Mouse (Mus musculus): ENCODE data around the gene Nfe2l1. TPM values are rescaled to one million over a fixed set of nuclear protein-coding genes. Genes with fewer than 3 reads are reported as not detected.
"Not testable (repeated sequence)": the region's sequence is repeated elsewhere in the genome, so short reads cannot be mapped to it uniquely, and the experiment has no call there.

Gene Nfe2l1
- polyA plus RNA-seq, 1 experiment from 2014 or later = 31.6 TPM

DNA sequence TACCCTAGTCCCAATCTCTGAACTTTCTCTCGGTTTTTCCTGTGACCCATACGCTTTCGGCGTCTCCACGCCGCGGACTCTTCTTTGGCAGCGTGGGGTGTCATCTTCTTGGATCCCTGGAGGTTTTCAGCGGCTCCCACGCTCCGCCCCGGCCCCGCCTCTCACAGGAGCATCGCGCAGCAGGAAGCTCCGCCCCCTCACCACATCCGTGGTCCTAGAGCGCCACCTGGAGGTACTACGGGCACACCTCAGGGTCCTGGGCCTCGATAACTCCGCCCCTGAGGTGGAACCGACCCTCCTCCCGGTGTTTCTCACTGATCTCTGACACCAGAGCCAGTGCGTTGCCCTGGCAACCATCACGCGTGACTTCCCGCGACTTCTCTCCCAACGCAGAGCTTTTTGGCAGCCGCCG, 32.1 kb upstream of the Nfe2l1 start:
- peaks cover 8% of the 10 kb centered on the region for H3K27me3 ChIP-seq (replicated peaks; ENCODE audit: control insufficient read depth, insufficient read depth, low read length)
- H3K4me3 ChIP-seq (ENCODE audit: low read depth, low read length) = peak overlapping the region; percentile 38
- ATAC-seq = peak; percentile 78
- H3K27ac ChIP-seq (ENCODE audit: low read depth, low read length) = no peak overlapping the region
- under 1% methylated on average over 31 of the region's 31 CpGs for WGBS
- peak; percentile 99 for TF ChIP-seq CTCF (IDR thresholded peaks at IDR 0.05; ENCODE audit: low read depth)
- H3K36me3 ChIP-seq (ENCODE audit: control insufficient read depth, insufficient read depth) = no peaks in the 10 kb centered on the region
- H3K9me3 ChIP-seq (ENCODE audit: control insufficient read depth) = no peaks in the 10 kb centered on the region
- no peaks in the 10 kb centered on the region for H3K4me1 ChIP-seq (replicated peaks; ENCODE audit: control insufficient read depth, insufficient read depth, low read length)
- peak overlapping the region; percentile 76 for H3K4me2 ChIP-seq (replicated peaks; ENCODE audit: low read depth)
- H3K9ac ChIP-seq (ENCODE audit: low read depth, low read length) = peak overlapping the region; percentile 23; the same call in 1 of the 2 replicates

DNA sequence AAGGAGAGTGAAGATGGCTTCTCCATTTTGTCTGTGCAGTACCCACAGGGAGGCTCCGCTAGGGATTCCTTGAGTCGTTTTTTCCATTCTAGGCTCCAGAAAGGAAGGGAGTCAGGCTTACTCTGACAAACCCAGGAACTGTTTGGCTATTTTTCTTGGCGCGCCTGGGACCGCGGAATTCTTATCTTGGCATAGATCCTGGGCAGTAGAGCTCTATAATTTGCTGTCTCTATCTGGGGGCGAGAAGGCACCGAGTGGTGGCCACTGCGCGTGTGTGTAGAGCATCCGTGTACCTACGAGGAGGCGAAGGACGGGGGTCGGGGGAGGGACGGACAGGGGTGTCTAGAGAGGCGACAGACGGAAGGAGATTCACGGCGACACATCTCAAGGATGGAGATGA, 31.7 kb upstream of the Nfe2l1 start:
- H3K4me2 ChIP-seq (replicated peaks; ENCODE audit: low read depth) = peak overlapping the region; percentile 76
- peak overlapping the region; percentile 38 for H3K4me3 ChIP-seq (ENCODE audit: low read depth, low read length)
- no peaks in the 10 kb centered on the region for H3K36me3 ChIP-seq (ENCODE audit: control insufficient read depth, insufficient read depth)
- peak; percentile 12 for ATAC-seq
- H3K27me3 ChIP-seq (replicated peaks; ENCODE audit: control insufficient read depth, insufficient read depth, low read length) = peaks cover 8% of the 10 kb centered on the region
- under 1% methylated on average over 20 of the region's 20 CpGs for WGBS
- H3K27ac ChIP-seq (ENCODE audit: low read depth, low read length) = no peak overlapping the region
- H3K9me3 ChIP-seq (ENCODE audit: control insufficient read depth) = no peaks in the 10 kb centered on the region
- H3K9ac ChIP-seq (ENCODE audit: low read depth, low read length) = peak overlapping the region; percentile 23; the same call in 1 of the 2 replicates
- TF ChIP-seq CTCF (IDR thresholded peaks at IDR 0.05; ENCODE audit: low read depth) = no peak
- no peaks in the 10 kb centered on the region for H3K4me1 ChIP-seq (replicated peaks; ENCODE audit: control insufficient read depth, insufficient read depth, low read length)

DNA sequence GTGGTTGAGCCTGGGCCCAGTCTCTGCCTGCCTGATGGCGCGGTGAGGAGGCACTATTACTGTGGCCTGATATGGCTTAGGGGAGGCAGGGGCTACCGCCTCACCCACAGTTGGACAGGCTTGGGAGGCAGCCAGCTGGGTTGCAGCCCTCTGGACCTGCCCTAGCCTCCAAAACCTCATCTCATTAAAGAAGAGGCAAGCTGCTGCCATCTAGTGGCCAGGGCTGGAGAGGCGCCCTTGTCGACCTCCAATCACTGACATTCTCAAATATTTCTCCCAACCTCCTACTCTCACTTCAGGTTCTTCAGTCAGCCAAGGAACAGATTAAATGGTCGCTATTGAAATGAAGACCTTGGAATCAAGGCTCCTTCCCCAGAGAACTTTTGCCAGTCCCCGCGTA, 30.8 kb upstream of the Nfe2l1 start:
- 7% methylated on average over 8 of the region's 8 CpGs for WGBS
- Histone ChIP-seq H3K4me2 (replicated peaks; ENCODE audit: low read depth) (no peak overlapping the region), H3K9ac (ENCODE audit: low read depth, low read length) (no peak overlapping the region), H3K4me3 (ENCODE audit: low read depth, low read length) (no peak overlapping the region), H3K27me3 (replicated peaks; ENCODE audit: control insufficient read depth, insufficient read depth, low read length) (peaks cover 8% of the 10 kb centered on the region), H3K4me1 (replicated peaks; ENCODE audit: control insufficient read depth, insufficient read depth, low read length) (no peaks in the 10 kb centered on the region), H3K9me3 (ENCODE audit: control insufficient read depth) (no peaks in the 10 kb centered on the region), H3K36me3 (ENCODE audit: control insufficient read depth, insufficient read depth) (no peaks in the 10 kb centered on the region), H3K27ac (ENCODE audit: low read depth, low read length) (no peak overlapping the region)
- TF ChIP-seq CTCF (IDR thresholded peaks at IDR 0.05; ENCODE audit: low read depth) = peak; percentile 94
- ATAC-seq = peak; percentile 11; the same call in 1 of the 2 replicates

DNA sequence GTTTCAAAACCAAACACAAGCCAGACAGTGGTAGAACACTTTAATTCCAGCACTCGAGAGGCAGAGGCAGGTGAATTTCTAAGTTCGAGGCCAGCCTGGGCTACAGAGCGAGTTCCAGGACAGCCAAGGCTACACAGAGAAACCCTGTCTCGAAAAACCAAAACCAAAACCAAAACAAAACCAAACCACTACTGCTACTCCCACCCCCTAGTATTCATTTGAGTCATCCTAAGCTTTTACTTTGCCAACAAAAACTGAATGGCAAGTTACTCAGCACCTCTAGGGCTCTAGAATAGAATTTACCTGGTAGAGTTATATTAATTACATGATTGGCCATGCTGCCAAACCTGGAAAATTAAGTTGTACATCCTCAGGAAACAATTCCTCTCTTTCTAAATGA, 29.9 kb upstream of the Nfe2l1 start:
- Histone ChIP-seq H3K4me1 (replicated peaks; ENCODE audit: control insufficient read depth, insufficient read depth, low read length) (no peaks in the 10 kb centered on the region), H3K36me3 (ENCODE audit: control insufficient read depth, insufficient read depth) (no peaks in the 10 kb centered on the region), H3K9ac (ENCODE audit: low read depth, low read length) (no peak overlapping the region), H3K4me3 (ENCODE audit: low read depth, low read length) (no peak overlapping the region), H3K27me3 (replicated peaks; ENCODE audit: control insufficient read depth, insufficient read depth, low read length) (peaks cover 8% of the 10 kb centered on the region), H3K27ac (ENCODE audit: low read depth, low read length) (no peak overlapping the region), H3K9me3 (ENCODE audit: control insufficient read depth) (no peaks in the 10 kb centered on the region), H3K4me2 (replicated peaks; ENCODE audit: low read depth) (no peak overlapping the region)
- no peak for ATAC-seq
- 79% methylated on average over 4 of the region's 4 CpGs for WGBS
- no peak for TF ChIP-seq CTCF (IDR thresholded peaks at IDR 0.05; ENCODE audit: low read depth)

DNA sequence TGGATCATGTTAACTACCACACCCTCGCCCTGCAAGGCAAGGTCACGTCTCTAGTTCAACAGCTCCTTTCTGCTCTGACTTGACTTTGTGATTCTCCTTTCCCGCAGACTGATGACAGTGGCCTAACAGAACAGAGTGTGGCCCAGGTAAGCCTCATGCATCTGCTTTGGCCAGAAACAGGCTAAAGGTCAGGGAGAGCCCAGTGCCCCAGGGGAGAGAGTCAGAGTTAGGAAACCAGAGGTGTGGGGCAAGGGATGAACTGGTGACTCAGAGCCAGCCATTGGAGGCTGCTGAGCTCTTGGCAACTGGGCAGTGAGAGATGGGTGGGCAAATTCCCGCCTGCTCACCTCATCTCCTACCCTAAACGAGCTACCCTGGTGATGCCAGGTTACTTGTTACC, 27.7 kb upstream of the Nfe2l1 start:
- no peaks in the 10 kb centered on the region for H3K27me3 ChIP-seq (replicated peaks; ENCODE audit: control insufficient read depth, insufficient read depth, low read length)
- no peak overlapping the region for H3K4me2 ChIP-seq (replicated peaks; ENCODE audit: low read depth)
- H3K4me1 ChIP-seq (replicated peaks; ENCODE audit: control insufficient read depth, insufficient read depth, low read length) = no peaks in the 10 kb centered on the region
- no peak for ATAC-seq
- H3K9me3 ChIP-seq (ENCODE audit: control insufficient read depth) = no peaks in the 10 kb centered on the region
- no peak overlapping the region for H3K27ac ChIP-seq (ENCODE audit: low read depth, low read length)
- 54% methylated on average over 5 of the region's 5 CpGs for WGBS
- TF ChIP-seq CTCF (IDR thresholded peaks at IDR 0.05; ENCODE audit: low read depth) = no peak
- H3K4me3 ChIP-seq (ENCODE audit: low read depth, low read length) = no peak overlapping the region
- H3K9ac ChIP-seq (ENCODE audit: low read depth, low read length) = no peak overlapping the region
- no peaks in the 10 kb centered on the region for H3K36me3 ChIP-seq (ENCODE audit: control insufficient read depth, insufficient read depth)

DNA sequence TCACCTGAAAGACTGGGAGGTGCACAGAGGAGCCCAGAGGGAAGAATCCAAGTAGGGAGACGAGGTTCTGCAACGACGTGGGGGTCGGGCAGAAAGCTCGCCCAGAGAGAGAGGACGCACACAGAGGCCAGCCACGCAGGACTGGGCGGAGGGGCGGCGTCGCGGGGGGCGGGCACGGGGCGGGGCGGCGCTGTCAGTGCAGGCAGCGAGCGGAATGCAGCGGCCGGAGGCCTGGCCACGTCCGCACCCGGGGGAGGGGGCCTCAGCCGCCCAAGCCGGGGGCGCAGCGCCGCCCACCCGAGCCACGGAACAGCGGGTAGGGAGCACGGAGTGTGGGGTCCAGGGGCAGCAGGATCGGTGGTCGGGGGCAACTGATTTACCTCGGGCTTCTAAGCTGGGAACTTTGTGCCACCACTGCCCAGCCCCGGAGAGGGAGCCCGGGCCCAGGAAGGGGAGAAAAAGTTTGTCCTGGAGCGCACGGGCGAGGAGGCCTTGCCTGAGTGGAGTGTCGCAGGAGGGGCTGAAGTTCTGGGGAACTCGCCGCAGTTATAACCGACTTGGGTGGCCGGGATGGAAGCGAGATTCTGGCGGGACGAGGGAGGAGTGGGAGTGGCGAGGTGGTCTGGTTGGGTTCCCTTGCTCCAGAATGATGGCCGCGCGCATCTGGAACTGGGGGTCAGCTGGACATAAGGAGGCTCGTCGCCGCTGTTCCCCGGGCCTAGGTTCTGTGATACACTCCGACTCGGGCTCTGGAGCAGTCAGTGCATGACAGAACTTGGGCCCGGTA, 20.1 kb upstream of the Nfe2l1 start, which contains the start of gene Copz2:
TSS of gene Copz2 (plus strand) at position 190 of the 787 bp plus-strand sequence.
- peak within 1 kb of the TSS; percentile 58 for H3K4me3 ChIP-seq (ENCODE audit: low read depth, low read length)
- 1% methylated on average over 60 of the region's 60 CpGs for WGBS
- H3K36me3 ChIP-seq (ENCODE audit: control insufficient read depth, insufficient read depth) = no peaks in the 10 kb centered on the region
- no peaks in the 10 kb centered on the region for H3K4me1 ChIP-seq (replicated peaks; ENCODE audit: control insufficient read depth, insufficient read depth, low read length)
- H3K27me3 ChIP-seq (replicated peaks; ENCODE audit: control insufficient read depth, insufficient read depth, low read length) = peaks cover 3% of the 10 kb centered on the region; the same call in 1 of the 2 replicates
- peak; percentile 43 for ATAC-seq
- H3K27ac ChIP-seq (ENCODE audit: low read depth, low read length) = no peak within 1 kb of the TSS
- no peaks in the 10 kb centered on the region for H3K9me3 ChIP-seq (ENCODE audit: control insufficient read depth)
- TF ChIP-seq CTCF (IDR thresholded peaks at IDR 0.05; ENCODE audit: low read depth) = no peak
- peak within 1 kb of the TSS; percentile 91 for H3K4me2 ChIP-seq (replicated peaks; ENCODE audit: low read depth)
- peak within 1 kb of the TSS; percentile 51 for H3K9ac ChIP-seq (ENCODE audit: low read depth, low read length)

DNA sequence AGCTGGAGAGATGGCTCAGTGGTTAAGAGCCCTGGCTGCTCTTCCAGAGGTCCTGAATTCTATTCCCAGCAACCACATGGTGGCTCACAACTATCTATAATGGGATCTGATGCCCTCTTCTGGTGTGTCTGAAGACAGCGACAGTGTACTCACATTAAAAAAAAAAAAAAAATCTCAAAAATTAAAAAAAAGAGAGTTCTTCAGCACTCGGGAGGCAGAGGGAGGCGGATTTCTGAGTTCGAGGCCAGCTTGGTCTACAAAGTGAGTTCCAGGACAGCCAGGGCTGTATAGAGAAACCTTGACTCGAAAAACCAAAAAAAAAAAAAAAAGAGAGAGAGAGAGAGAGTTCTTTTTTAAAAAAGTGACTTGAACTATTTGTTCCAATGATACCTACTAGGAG, 19.4 kb upstream of the Nfe2l1 start:
- not testable (repeated sequence) for H3K27me3 ChIP-seq (replicated peaks; ENCODE audit: control insufficient read depth, insufficient read depth, low read length); H3K36me3 ChIP-seq (ENCODE audit: control insufficient read depth, insufficient read depth); ATAC-seq; H3K9me3 ChIP-seq (ENCODE audit: control insufficient read depth); H3K4me1 ChIP-seq (replicated peaks; ENCODE audit: control insufficient read depth, insufficient read depth, low read length); H3K9ac ChIP-seq (ENCODE audit: low read depth, low read length); H3K27ac ChIP-seq (ENCODE audit: low read depth, low read length)
- H3K4me2 ChIP-seq (replicated peaks; ENCODE audit: low read depth) = peak overlapping the region; percentile 91
- H3K4me3 ChIP-seq (ENCODE audit: low read depth, low read length) = peak overlapping the region; percentile 58
- 67% methylated on average over 5 of the region's 5 CpGs for WGBS
